Mouse (Mus musculus): ENCODE data around the gene Fam117a.

The Fam117a gene

GRCm38 (mm10) chr11:95333209-95333608, 3.6 kb upstream of the Fam117a start:
- peak; percentile 63 for DNase-seq (ENCODE audit: low read depth)

GRCm38 (mm10) chr11:95333805-95334204, 3.0 kb upstream of the Fam117a start:
- DNase-seq (ENCODE audit: low read depth), result no peak

GRCm38 (mm10) chr11:95334448-95335060, 2.3 kb upstream of the Fam117a start:
- no peak for DNase-seq (ENCODE audit: low read depth)

DNA sequence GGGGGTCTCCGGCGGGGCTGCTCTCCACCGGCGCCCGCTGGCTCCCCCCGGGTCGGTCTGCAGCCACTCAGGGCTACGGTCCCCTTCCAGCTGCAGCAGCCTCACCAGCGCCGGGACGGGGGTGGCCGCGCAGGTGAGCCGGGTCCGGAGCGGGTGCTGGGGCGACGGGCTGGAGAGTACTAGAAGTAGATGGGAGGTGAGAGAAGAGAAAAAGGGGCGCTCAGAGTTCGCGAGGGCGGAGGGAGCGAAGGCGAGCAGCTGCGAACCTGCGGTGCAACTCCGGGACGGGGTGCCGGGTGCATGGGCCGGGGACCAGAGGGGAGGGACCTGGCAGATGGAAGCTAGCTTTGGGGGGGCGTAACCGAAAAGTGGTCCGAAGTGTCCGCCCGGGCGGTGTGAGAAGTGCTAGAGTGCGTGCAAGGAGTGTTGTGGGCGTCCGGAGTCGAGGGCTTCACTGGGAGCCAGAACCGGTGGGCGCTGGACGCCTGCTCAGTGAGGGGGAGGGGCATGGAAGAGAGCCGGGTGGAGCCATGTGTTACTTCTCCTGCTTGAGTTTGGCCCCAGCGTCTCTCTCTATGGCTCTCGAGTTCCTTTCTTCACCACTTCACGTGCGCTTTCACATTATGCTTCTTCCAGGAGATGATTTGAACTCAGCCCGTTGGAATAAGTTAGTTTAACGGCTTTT, 453 bp downstream of the Fam117a start:
- peak; percentile 73 for DNase-seq (ENCODE audit: low read depth)

GRCm38 (mm10) chr11:95337846-95338342, 1.1 kb downstream of the Fam117a start:
- peak; percentile 59 for DNase-seq (ENCODE audit: low read depth)

DNA sequence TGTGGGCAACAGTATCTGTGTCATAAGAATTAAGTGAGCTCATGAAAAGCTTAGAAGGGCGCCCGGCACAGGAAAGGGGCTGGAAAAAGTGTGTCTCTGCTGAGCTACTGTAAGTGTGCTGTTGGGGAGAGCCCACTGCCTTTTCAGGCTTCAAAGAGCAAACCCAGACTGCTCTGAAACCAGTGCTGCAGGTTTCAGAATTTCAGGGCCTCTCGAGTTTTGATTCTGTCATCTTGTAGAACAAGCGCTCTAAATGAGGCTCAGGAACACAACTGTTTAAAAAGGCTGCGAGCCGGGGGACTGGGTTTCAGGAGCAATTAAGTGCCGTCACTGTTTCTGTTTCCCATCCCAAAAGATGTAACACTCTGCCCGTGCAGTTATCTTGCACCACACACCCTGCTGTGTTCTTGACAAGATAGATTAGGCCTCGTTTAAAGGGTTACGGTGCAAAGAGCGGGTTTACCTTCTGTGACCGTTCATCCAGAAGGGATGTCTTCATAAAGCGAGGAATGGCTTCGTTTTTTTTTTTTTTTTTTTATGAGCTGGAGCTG, 2.7 kb downstream of the Fam117a start:
- DNase-seq (ENCODE audit: low read depth), result peak; percentile 57

DNA sequence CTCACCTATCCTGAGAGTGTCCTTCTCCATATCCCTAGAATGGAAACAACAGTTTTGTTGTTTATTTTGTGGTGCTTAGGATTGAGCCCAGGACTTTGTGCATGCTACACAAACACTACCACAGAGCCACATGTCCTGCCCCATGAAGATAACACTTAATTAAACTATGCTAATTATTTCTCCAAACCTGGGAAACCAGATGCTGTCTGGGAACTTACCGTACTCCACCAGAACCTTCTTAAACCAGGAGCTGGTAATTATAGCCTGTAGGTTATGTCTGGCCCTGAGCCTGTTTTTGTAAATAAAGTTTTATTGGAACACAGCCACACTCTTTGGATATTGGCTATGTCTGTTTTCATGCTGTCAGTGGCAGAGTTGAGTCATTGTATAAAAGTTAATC, 3.4 kb downstream of the Fam117a start:
- no peak for DNase-seq (ENCODE audit: low read depth)

DNA sequence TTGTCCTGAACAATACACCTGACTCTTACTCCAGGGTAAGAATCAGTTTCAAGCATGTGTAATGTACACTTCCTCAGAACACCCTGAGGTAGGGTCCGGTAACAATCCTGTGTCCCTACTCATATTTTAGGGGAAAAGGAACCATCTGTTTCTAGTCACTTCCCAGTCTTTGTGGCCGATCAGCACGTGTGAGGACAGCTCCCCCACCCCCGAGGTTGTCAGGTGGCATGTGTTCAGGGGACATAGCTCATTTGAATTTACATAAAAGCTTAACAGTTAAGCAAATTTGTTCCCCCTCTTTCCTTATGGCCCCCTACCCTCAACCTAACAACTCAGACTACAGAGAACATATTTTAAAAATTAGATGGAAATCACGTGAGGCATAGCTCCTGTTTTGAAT, 3.8 kb downstream of the Fam117a start:
- no peak for DNase-seq (ENCODE audit: low read depth)

- DNase-seq (ENCODE audit: low read depth), result no peak
Measured at GRCm38 (mm10) chr11:95343180-95343579, 6.4 kb downstream of the Fam117a start.

DNA sequence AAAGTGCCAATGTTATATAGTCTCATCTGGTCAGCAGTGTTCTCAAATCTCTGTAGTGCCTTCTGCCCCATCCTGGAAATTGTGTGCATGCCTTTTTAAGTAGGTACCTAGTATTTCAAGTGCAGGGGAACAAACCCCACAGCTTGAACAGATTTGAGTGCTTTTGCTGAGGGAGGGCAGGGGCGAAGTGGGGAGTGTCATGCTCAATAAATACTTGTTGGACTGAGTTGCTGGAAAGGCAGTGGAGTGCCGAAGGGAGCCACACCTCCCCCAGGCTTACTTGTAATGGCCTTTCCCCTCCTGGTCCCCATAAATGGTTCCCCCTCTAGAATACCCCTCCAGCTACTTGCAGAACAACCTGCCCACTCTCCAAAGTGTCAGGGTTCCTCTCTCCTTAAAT, 7.4 kb downstream of the Fam117a start:
- no peak for DNase-seq (ENCODE audit: low read depth)

DNA sequence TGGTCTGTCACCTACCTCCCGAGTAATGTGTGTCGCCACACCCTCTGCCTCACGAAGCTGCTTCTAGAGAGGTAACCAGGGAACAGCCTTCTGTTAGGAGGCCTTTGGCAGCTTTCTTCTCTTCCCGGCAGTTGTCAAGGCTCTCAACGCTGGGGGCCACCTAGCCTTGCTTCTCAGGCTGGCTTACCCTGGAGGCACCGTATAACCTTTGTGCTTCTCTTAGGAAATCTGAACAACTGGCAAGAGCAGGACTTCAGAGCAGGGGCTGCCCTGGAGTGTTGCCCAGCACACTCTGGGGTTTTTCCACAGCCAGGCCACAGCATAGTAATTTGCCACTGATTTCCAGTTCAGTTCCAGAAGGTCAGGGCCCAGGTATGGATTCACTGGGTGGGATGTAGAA, 13.5 kb downstream of the Fam117a start:
- no peak for DNase-seq (ENCODE audit: low read depth)

DNA sequence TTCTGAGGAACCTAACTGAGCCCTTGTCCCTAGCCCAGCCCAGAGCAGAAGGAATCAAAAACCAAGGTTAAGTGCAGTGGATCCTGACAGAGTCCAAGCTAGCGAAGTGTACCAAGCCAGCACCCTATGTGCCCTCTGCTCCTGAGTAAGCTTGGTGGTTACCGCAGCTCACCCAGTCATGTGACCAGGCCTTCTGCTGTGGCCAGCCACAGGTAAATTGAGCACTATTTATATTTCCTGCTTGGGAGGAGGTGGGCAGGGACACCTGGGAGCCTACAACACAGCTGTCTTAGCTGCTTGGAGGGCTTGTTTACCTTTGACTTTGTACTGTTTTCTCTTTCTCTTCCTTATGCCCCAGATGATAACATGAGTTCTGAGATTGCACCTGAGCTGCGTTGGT, 14.1 kb downstream of the Fam117a start:
- DNase-seq (ENCODE audit: low read depth), result peak; percentile 56

DNA sequence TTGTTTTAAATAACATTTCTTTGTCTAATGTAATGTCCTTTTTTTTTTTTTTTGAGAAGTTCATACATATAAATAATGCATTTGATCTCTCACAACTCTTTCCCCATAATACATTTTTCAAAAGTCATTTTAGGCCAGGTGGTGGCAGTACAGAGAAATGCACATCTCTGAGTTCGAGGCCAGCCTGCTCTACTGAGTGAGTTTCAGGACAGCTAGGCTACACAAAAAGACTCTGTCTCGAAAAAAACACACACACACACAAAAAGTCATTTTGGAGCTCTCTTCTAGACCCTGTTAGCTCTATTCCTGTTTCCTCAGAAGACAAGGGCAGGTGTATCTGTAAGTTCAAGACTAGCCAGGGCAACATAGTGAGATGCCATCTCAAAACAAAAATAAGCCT, 15.9 kb downstream of the Fam117a start:
- no peak for DNase-seq (ENCODE audit: low read depth)

DNA sequence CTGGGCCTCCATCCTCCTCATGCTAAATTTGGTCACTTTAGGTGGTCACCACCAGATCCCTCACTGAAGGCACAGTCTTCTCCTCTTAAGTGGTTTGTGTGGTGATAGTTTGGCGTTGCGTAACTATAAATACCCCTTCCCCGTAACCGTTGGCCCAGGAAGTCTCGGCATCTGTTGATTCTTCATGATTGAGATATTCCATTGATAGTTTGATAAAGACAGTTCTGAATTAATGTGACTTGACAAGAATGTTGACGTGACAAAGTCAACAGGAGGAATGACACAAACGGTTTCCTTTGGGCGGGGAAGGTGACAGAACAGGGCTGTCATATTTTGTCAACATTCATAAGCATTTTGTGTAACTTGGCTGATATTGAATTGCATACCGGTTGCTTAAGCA, 16.4 kb downstream of the Fam117a start:
- peak; percentile 75 for DNase-seq (ENCODE audit: low read depth)

DNA sequence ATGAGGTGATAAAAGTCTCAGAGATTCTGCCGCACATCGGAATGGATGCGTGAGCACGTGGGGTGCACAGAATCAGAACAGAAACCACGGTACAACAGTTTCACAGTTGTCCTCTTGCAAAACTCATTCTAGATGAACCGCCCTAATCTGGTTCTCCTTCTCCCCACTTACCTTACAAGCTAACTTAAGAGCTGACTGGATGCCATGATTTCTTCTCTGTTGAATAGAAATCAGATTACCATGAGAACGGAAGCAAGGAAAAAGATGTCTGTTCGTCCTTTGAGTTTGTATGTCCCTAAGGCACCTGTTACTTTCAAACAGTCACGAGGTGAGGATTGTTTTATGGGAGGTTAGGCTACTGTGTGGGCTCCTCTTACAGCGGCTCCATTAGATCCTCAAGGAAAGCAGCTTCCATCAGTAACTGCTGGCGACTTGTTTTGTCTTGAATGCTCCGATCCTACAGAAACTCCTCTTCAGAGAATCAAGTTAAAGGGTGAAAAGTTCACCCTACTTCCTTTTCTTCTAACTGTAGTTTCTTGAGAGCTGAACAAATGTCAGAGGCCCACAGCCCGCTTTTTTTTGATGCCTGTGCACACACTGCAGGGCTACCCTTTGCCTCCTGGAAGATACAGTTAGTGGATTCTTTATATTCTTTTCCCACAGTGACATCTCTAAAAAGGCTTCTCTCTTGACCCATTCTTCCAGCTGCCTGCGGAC, 17.6 kb downstream of the Fam117a start:
- peak; percentile 76 for DNase-seq (ENCODE audit: low read depth)

DNA sequence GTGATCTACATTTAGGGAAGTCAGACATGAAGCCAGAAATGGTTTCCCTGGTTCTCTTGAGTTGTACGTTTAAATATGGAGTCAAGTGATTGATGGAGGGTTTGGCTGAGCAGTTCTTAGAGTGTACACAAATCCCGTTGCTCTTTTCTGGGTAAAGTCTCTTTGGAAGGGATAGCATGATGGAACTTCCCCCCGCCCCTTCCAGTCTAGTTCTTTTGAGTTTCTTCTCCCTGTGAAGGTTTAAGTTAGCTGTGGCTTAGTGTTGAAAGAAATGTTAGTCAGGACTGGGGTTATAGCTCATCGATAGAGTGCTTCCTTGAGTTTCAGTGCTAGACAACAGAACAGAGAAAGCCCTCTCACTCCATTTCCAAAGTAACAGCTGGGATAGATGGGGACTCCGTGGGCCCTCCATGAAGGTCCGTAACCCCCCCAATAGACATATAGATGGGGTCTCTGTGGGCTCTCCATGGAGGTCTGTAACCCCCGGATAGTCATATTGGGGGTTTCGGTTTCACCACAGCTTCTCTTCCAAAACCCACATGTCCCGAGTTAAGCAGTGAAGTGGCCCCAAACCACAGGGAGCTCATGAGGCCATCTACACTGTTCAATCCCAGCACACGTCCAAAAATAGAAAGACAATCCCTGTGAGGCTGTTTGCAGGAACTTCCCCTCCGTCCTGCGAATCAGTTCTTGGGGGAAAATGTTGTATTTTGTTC, 18.3 kb downstream of the Fam117a start:
- DNase-seq (ENCODE audit: low read depth), result peak; percentile 65

DNA sequence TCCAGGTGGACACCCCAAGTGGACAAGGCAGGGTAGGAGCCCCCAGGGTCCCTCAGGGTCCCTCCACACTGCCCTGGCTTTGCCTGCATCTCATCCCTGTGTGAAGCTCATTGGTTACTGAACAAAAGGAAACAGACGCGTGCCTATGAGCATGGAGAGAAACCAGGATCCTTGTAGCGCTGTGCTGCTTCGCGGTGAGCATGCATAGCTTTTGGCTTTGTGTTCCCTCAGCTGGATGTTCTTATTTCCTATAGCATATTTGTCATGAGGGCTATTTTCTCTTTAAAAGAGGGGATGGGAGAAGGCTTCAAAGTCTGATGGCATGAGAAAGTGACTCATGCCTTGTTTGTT, 18.8 kb downstream of the Fam117a start:
- DNase-seq (ENCODE audit: low read depth), result peak; percentile 63

DNA sequence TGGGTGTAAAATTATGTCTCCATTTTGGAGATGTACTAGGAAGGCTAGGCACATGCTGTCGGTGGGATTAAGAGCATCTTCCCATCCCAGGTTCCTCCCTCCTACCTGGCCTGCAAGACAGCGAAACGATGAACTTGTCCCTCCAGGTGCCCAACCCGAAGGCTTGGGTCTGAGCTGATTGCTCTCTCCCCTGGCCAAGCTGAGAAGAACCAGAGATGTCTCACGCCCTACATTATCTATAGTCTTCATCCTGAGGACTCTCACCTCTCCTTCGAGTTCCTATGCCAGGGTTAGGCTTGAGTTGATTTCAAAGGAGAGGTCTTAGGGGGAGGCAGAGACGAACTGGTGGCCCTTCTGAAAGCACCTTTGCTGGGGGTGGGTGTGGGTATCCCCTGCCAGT, 19.2 kb downstream of the Fam117a start:
- no peak for DNase-seq (ENCODE audit: low read depth)

DNA sequence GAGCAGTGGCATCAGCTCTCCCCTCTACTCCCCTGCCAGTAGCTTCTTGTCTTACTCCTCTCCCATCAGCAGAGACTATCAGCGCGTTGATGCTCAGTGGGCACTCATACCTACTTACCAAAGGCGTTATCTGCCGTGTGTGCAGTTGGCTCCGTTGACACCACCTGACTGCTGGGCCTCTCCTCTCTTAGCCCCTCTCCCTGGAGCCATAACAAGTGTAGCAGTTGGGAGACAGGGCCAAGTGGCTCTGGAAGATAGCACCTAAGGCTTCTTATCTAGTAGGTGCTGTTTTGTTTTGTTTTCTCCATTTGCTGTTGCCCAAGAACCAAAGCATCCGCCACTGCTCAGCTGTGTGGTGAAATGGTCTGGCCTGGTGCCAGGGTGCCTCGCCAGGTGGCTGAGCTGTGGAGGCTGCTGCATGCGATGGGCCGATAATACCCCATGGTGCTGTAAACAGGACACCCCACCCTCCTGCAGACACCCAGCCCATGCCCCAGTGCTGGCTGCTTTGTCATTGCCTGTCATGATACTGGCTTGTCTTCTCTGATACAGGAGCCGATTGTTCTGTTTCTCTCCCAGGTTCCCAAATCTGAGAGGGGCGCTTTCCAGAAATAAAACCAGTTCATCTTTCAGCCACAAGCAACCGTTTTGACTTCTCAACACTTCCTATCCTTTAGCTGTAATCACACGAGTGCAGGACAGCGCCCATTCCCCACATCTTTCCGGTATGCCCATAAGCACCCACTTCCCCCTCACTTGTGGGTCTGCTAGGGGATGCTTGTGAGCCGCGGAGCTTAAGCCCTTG, 19.9 kb downstream of the Fam117a start:
- DNase-seq (ENCODE audit: low read depth), result peak; percentile 93

DNA sequence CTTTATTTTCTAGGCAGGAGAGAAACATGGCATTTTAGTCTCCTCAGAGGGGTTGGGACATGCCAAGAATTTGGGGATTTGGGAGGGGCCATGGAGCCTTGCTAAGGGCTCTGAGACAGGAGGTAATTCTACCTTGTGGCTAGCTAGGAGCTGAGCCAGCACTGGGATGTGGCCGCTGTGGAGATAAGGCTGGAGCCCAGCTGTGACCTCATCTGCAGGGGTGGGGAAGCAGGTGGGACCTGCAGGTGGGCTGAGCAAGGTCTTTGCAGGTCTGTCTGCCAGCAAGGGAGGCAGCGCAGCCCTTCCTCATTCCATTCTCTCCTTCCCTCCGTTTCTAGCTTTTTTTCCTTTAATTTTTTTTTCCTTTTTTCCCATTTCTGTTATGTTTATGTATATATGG, 21.4 kb downstream of the Fam117a start:
- DNase-seq (ENCODE audit: low read depth), result no peak

DNA sequence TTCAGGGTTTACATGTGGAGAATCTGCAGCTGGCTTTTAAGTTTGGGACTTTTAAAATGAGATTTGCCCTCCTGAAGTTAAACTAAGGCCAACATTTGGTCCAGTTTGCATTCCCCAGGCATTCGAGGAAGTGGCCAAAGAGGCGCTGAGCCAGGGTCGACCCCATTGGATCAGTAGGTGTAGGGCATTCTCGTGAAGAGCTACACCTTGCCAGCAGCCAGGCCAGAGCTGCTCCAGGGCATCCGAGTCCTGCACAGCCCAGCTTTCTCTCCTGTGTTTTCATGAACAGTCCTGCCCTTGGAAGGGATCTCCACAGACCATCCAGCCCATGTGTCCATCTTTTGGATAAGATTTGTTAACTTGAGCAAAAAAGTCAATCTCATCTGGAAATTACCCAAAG, 27.6 kb downstream of the Fam117a start:
- DNase-seq (ENCODE audit: low read depth), result no peak

DNA sequence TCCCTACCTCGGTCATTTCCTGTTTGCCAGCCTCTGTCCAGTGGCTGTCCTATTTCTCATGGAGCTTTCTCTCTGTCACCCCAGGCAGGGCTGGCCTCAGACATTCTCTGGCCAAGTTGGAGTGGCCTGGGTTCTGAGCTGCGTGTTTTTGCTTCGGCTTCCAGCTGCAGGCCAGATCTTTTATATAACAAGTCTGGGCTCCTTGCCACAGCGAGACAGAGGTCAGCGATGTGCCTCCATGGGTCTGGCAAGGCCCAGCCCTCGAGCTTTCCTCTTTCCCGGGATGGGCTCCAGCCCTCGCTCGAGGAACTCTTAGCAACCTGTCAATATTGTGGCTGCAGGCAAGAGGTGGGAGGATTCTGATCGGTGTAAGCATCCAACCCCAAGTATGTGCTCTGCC, 28.8 kb downstream of the Fam117a start:
- DNase-seq (ENCODE audit: low read depth), result no peak

Measured in induced T-regulatory cell, adult 2 months (primary cell).